Mouse (Mus musculus) G1E-ER4 (cell line): Measurements from ENCODE around the gene Magi1. TPM values are rescaled to one million over a fixed set of nuclear protein-coding genes. Genes with fewer than 3 reads are reported as not detected.

Source experiments
- GATA1 ChIP-seq: IDR thresholded peaks from one replicate; pipeline ENCODE4 v1.8.0; 2012; ENCODE audit warnings: low read length, inconsistent platforms
- polyA plus RNA-seq: library from polyadenylated mRNA; stranded (reverse); fragments of >175 nt; gene quantifications from 2 replicates; pipeline ENCODE4 v1.2.3, GENCODE M21; 2012

The Magi1 gene
- polyA plus RNA-seq, 1 experiment, result 1.0 TPM

GRCm38 (mm10) chr6:93727630-93728178 lies 556.0 kb downstream of the Magi1 start:
- TF ChIP-seq GATA1, result no peak

- TF ChIP-seq GATA1, result no peak
Measured at GRCm38 (mm10) chr6:93726829-93727455, 556.8 kb downstream of the Magi1 start.

- TF ChIP-seq GATA1, result no peak
Measured at GRCm38 (mm10) chr6:93726121-93726520, 557.6 kb downstream of the Magi1 start.

- no peak for TF ChIP-seq GATA1
Measured at GRCm38 (mm10) chr6:93724749-93725148, 559.0 kb downstream of the Magi1 start.

- TF ChIP-seq GATA1, result no peak
Measured at GRCm38 (mm10) chr6:93723226-93723625, 560.5 kb downstream of the Magi1 start.

GRCm38 (mm10) chr6:93719532-93719931 lies 564.2 kb downstream of the Magi1 start:
- TF ChIP-seq GATA1, result no peak

- TF ChIP-seq GATA1, result no peak
Measured at GRCm38 (mm10) chr6:93718385-93718784, 565.3 kb downstream of the Magi1 start.

GRCm38 (mm10) chr6:93717826-93718375 lies 565.8 kb downstream of the Magi1 start:
- TF ChIP-seq GATA1, result no peak

- TF ChIP-seq GATA1, result no peak
Measured at GRCm38 (mm10) chr6:93716686-93717625, 566.8 kb downstream of the Magi1 start.

- no peak for TF ChIP-seq GATA1
Measured at GRCm38 (mm10) chr6:93715181-93716180, 568.2 kb downstream of the Magi1 start.

- TF ChIP-seq GATA1, result no peak
Measured at GRCm38 (mm10) chr6:93704350-93704749, 579.4 kb downstream of the Magi1 start.

GRCm38 (mm10) chr6:93699436-93699835 lies 584.3 kb downstream of the Magi1 start:
- no peak for TF ChIP-seq GATA1

GRCm38 (mm10) chr6:93697956-93698355 lies 585.8 kb downstream of the Magi1 start:
- TF ChIP-seq GATA1, result no peak

- TF ChIP-seq GATA1, result no peak
Measured at GRCm38 (mm10) chr6:93678766-93679165, 605.0 kb downstream of the Magi1 start.

GRCm38 (mm10) chr6:93666731-93667130 lies 617.0 kb downstream of the Magi1 start:
- TF ChIP-seq GATA1, result no peak
